ENCODE assay signal across 23 mouse cellular contexts in the genomic region with DNA sequence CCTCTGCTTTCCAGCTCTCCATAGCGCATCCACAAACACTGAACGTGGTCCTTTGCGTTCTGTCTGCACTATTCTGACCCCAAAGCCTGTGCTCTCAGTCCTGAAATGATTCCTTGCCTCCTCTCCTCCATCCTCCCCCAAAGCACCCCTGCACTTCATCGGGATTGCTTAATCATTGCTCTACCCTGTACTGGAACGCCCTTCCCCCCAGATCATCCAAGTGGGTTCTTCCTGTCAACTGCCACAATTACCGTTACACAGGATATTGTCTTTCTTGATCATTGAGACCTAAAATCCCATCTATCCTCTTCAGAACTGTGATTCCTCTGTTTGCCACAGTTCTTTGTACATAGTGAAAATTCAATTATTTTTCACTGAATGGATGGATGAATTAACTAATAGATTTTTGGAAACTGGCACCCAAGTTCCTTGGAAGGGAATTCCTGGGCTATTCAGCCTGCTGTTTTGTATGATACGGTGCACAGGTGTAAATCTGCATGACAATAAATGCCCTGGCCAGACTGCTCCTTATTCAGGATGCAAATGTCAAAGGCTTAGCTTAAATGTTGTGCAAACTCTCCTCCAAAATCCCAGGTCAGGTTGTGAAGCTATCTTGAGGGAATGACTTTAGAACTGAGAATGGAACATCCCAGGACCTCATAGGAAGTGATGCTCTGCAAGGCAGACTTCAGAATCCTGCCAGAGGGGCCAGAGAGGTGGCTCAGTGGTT. TPM values are rescaled to one million over a fixed set of nuclear protein-coding genes. Genes with fewer than 3 reads are reported as not detected.
DNase-seq lines count a peak whose midpoint lies in the region; ATAC-seq lines count a peak whose summit lies in the region.
"Had no signal": no experiment of that assay in that cellular context is flagged by ENCODE, and none has a peak within 500 bp of the region (broad histone marks: within the 10 kb centered on the region; RNA-seq: fewer than 3 reads in every experiment).

No protein-coding gene starts in this region.

- ATAC-seq in megakaryocyte, adult 5-6 weeks (ENCODE audit: poor library complexity, severe bottlenecking) = no peak
- ATAC-seq: CD4-positive, CD25-positive, alpha-beta regulatory T cell, adult 4 months; forebrain, embryonic 13.5 days; forebrain, embryonic 15.5 days; forebrain, postnatal 0 days had no signal

- H3K9me3 ChIP-seq in megakaryocyte, embryonic 14.5 days = peaks cover 92% of the 10 kb centered on the region
- H3K9me3 ChIP-seq: embryonic facial prominence, embryonic 10.5 days; embryonic facial prominence, embryonic 12.5 days; forebrain, embryonic 13.5 days; forebrain, embryonic 15.5 days had no signal

- H3K4me1 ChIP-seq in megakaryocyte, embryonic 14.5 days = no peaks in the 10 kb centered on the region
- H3K4me1 ChIP-seq: embryonic facial prominence, embryonic 10.5 days; embryonic facial prominence, embryonic 12.5 days; forebrain, embryonic 13.5 days; forebrain, embryonic 15.5 days had no signal

- no peaks in the 10 kb centered on the region for H3K27me3 ChIP-seq in megakaryocyte, embryonic 14.5 days (replicated peaks)
- H3K27me3 ChIP-seq: CH12.LX; embryonic facial prominence, embryonic 12.5 days; forebrain, embryonic 13.5 days; forebrain, embryonic 15.5 days had no signal

- DNase-seq in ES-CJ7 (ENCODE audit: low read depth, low spot score) (peak; percentile 50), ZHBTc4 (ENCODE audit: low read depth, low spot score) (peak; percentile 69)
- DNase-seq in kidney, postnatal 4 days = no peak
- DNase-seq: adrenal gland, adult 2 months; adrenal gland, postnatal 10 days; adrenal gland, postnatal 25 days; B cell, adult 2 months; cerebellum, adult 11 months; cerebellum, adult 18-20 months; cerebellum, adult 9-10 months; cerebellum, postnatal 10 days; cerebellum, postnatal 25 days; forebrain, postnatal 0 days had no signal

- H3K4me3 ChIP-seq in megakaryocyte, embryonic 14.5 days (replicated peaks) = peak overlapping the region; percentile 16
- H3K4me3 ChIP-seq: embryonic facial prominence, embryonic 10.5 days; embryonic facial prominence, embryonic 12.5 days; forebrain, embryonic 13.5 days; forebrain, embryonic 15.5 days had no signal

- H3K36me3 ChIP-seq in megakaryocyte, embryonic 14.5 days (replicated peaks; ENCODE audit: low read length) = no peaks in the 10 kb centered on the region
- H3K36me3 ChIP-seq: embryonic facial prominence, embryonic 10.5 days; embryonic facial prominence, embryonic 12.5 days; forebrain, embryonic 15.5 days had no signal

RNA-seq across cellular contexts. Expression of a gene that starts 15.8 kb away (rescaled TPM):
- polyA plus RNA-seq in megakaryocyte, embryonic 14.5 days (2012; ENCODE audit: insufficient read depth, low replicate concordance) = not detected in 2 replicates
- total RNA-seq in megakaryocyte, adult 5-6 weeks (2015) = not detected in 2 replicates
- not detected in 2 replicates for total RNA-seq in megakaryocyte, adult 5-6 weeks (2017)
- total RNA-seq: adrenal gland, adult 2 months; adrenal gland, postnatal 10 days; adrenal gland, postnatal 25 days; CH12.LX; ES-E14; MEL had no signal
- polyA plus RNA-seq: adrenal gland, adult 2 months had no signal

Comparison
In these comparisons a context has a peak if more than half of its experiments do, and no peak if none do; other contexts are left out.
1. DNase-seq: peak in ES-CJ7 (single experiment) and ZHBTc4 (single experiment); none in kidney, postnatal 4 days (0 of 2).